Mouse (Mus musculus): ENCODE measurements around the gene Fbxl8. TPM values are rescaled to one million over a fixed set of nuclear protein-coding genes. Genes with fewer than 3 reads are reported as not detected.

The Fbxl8 gene
- polyA plus RNA-seq, 1 experiment from 2014 or later = 0.58 TPM

DNA sequence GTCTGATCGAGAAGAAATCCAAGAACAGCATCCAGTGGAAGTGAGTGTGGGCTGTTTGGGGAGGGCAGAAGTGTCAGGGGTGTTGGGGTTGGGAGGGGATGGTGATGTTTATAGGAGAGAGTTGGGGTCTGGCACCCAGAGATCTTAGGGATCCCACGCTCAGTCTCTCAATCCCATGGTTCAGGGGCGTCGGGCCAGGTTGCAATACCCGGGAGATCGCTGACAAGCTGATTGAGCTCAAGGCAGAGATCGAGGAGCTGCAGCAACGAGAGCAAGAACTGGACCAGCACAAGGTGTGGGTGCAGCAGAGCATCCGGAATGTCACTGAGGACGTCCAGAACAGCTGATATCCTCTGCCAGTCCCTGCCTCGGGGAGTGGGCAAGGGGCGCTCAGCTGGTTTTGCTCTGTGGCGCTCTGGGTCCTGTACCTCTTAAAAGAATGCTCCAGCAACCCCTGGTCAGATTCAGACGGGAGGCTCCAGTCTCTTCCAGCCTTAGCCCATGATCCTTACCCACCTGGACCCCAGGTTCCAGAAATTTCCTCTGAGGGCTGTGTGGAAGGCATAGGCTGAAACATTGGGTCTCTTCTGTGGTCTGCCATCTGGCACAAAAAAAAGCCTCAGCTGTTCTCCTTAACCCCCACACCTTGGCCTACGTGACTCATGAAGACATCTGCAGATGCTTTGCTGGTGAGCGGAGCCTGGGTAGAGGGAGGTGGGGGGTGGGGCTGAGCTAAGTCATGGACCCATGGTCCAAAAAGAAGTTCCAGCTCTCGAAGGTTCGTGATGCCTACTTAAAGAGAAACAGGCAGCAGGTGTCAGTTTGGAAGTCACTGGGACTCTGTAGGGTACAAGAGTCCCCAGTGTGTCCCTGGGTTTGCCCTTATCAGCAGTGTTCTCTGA lies 34.2 kb downstream of the Fbxl8 start:
- peak overlapping the region; percentile 96 for H3K9ac ChIP-seq

GRCm38 (mm10) chr8:105299962-105300361 lies 35.5 kb downstream of the Fbxl8 start:
- WGBS = 93% methylated on average over 8 of the region's 8 CpGs
- Histone ChIP-seq H3K9me3 (replicated peaks) (no peaks in the 10 kb centered on the region), H3K36me3 (ENCODE audit: poor library complexity, severe bottlenecking) (peaks cover 63% of the 10 kb centered on the region)

More for the DNA sequence above, 34.2 kb downstream of the Fbxl8 start:
- H3K4me1 ChIP-seq = peaks cover 25% of the 10 kb centered on the region
- peak overlapping the region; percentile 100 for H3K4me3 ChIP-seq
- peaks cover 50% of the 10 kb centered on the region for H3K36me3 ChIP-seq (ENCODE audit: poor library complexity, severe bottlenecking)
- H3K27ac ChIP-seq = no peak overlapping the region
- 68% methylated on average over 18 of the region's 18 CpGs for WGBS
- no peaks in the 10 kb centered on the region for H3K9me3 ChIP-seq (replicated peaks)
- ATAC-seq = no peak
- H3K27me3 ChIP-seq = no peaks in the 10 kb centered on the region
- peak overlapping the region; percentile 98 for H3K4me2 ChIP-seq

DNA sequence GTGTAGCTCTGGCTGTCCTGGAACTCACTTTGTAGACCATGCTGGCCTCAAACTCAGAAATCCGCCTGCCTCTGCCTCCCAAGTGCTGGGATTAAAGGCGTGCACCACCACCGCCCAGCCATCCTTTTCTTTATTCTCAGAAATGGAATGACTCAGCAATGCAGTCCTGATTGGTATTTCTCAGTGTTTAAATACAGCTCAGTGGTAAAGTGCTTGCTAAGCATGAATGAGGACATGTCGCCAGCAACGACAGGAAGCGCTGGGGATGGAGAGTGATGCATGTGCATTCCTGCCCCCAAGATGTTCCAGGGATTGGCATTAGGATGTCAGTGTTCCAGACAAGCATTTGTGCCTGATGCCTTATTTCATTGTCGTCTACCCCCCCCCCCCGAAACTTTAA lies 38.9 kb downstream of the Fbxl8 start:
- H3K4me2 ChIP-seq = no peak overlapping the region
- 93% methylated on average over 8 of the region's 8 CpGs for WGBS
- no peak overlapping the region for H3K9ac ChIP-seq
- H3K36me3 ChIP-seq (ENCODE audit: poor library complexity, severe bottlenecking) = peaks cover 86% of the 10 kb centered on the region
- H3K9me3 ChIP-seq (replicated peaks) = no peaks in the 10 kb centered on the region
- H3K27ac ChIP-seq = no peak overlapping the region
- peaks cover 29% of the 10 kb centered on the region for H3K4me1 ChIP-seq
- H3K4me3 ChIP-seq = no peak overlapping the region
- no peak for ATAC-seq
- no peaks in the 10 kb centered on the region for H3K27me3 ChIP-seq

More at GRCm38 (mm10) chr8:105299962-105300361, 35.5 kb downstream of the Fbxl8 start:
- Histone ChIP-seq H3K4me2 (no peak overlapping the region), H3K4me1 (peaks cover 29% of the 10 kb centered on the region), H3K27ac (no peak overlapping the region), H3K9ac (no peak overlapping the region), H3K4me3 (no peak overlapping the region), H3K27me3 (no peaks in the 10 kb centered on the region)
- ATAC-seq = no peak

DNA sequence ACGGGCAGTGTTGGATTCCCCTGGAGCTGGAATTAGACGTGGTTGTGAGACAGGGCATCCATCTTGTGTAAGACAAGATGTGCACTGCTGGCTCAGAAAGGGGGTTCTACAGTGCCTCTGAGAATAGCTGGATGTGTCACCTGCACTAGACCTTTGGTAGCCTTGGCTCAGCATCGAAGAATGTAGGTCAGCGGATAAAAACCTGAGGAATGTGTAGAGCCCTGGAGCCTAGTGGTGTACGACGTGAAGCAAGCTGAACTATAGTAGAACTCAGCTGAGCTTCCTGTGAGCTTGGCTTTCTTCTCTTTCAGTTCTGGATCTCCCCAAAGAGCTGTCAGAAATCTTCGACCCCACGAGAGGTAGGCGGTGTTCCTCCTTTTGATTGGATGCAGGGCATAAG lies 39.4 kb downstream of the Fbxl8 start:
- H3K36me3 ChIP-seq (ENCODE audit: poor library complexity, severe bottlenecking) = peaks cover 88% of the 10 kb centered on the region

GRCm38 (mm10) chr8:105304325-105305210 lies 40.1 kb downstream of the Fbxl8 start:
- peaks cover 19% of the 10 kb centered on the region for H3K4me1 ChIP-seq
- H3K4me2 ChIP-seq = no peak overlapping the region
- no peak overlapping the region for H3K4me3 ChIP-seq
- no peaks in the 10 kb centered on the region for H3K27me3 ChIP-seq
- 67% methylated on average over 9 of the region's 9 CpGs for WGBS
- no peaks in the 10 kb centered on the region for H3K9me3 ChIP-seq (replicated peaks)
- H3K36me3 ChIP-seq (ENCODE audit: poor library complexity, severe bottlenecking) = peaks cover 88% of the 10 kb centered on the region
- peak; percentile 22; the same call in 1 of the 2 replicates for ATAC-seq
- H3K27ac ChIP-seq = no peak overlapping the region
- H3K9ac ChIP-seq = no peak overlapping the region

More for the DNA sequence above, 39.4 kb downstream of the Fbxl8 start:
- ATAC-seq = no peak
- no peak overlapping the region for H3K4me2 ChIP-seq
- H3K9me3 ChIP-seq (replicated peaks) = no peaks in the 10 kb centered on the region
- H3K4me1 ChIP-seq = peaks cover 24% of the 10 kb centered on the region
- H3K9ac ChIP-seq = no peak overlapping the region
- H3K27ac ChIP-seq = no peak overlapping the region
- no peak overlapping the region for H3K4me3 ChIP-seq
- H3K27me3 ChIP-seq = no peaks in the 10 kb centered on the region
- 89% methylated on average over 9 of the region's 9 CpGs for WGBS

DNA sequence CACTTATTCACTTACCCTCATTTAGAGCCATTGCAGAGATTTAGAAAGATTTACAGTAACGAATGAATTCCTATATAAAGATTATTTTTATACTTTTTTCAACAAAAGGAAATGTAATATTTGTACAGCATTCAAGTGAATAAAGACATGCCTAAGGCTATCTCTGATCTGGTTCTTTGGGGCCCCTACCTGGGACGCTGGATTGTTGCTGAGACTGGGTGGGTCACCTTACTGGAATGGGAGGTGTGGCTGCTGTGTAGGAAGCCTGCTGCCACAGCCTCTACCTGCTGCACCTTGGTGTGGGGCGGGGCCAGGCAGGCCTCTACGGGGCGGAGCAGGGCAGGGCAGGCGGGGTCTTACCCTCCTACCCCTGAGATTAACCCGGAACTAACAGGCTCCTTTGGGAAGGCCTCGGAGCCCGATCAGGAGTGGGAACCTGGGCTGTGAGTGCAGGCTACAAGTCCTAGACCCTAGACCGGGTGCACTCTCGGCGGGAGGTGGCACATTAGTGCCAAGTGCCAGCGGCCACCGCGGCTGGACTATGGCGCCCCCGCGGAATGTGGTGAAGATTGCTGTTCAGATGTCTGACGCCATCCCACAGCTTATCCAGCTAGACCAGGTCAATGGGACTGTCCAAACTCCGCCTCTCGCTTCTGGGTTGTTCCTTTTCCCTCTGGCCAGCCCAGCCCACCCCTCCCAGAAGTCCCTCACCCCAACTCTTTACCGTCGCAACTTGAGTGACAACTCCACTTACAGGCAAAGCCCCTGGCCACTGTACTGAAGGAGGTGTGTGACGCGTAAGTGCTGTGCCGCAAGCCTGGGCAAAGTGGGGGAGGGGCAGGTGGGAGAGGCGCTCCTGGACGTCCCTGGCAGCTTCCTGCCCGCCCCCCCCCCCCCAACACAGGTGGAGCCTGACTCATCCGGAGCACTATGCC lies 41.0 kb downstream of the Fbxl8 start, which contains the start of gene Elmo3:
Gene Elmo3, plus strand, starts transcription at position 391 of the 935 bp plus-strand sequence.
- WGBS = 9% methylated on average over 29 of the region's 30 CpGs
- peaks cover 87% of the 10 kb centered on the region for H3K36me3 ChIP-seq (ENCODE audit: poor library complexity, severe bottlenecking)
- ATAC-seq = peak; percentile 50
- H3K4me3 ChIP-seq = no peak within 1 kb of the TSS
- H3K9ac ChIP-seq = peak within 1 kb of the TSS; percentile 50
- H3K27me3 ChIP-seq = no peaks in the 10 kb centered on the region
- H3K27ac ChIP-seq = no peak within 1 kb of the TSS
- peak within 1 kb of the TSS; percentile 47 for H3K4me2 ChIP-seq
- H3K9me3 ChIP-seq (replicated peaks) = no peaks in the 10 kb centered on the region
- peaks cover 16% of the 10 kb centered on the region for H3K4me1 ChIP-seq

DNA sequence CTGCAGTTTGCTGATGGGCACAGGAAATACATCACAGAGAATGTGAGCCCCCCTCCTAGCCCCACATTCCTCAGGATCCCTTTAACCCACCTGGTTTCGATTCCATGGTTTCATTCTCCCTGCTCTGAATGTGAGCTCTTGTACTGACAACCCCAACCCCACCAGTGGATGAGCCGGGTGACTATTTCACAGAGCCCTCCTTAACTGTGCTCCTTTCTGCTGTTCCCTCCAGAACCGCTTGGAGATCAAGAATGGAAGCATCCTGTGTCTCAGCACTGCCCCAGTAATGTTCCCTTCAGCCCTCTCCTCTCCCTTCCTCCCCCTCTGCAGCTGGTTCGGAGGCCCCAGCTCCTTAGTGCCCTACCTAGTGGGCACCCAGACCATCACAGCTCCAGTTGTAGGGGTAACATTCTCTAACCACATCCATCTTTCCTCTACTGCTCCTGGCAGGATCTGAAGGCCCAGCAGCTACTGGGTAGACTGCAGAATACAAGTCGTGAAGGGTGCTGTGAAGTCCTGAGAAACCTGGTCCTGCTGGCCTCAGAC lies 41.8 kb downstream of the Fbxl8 start:
- Histone ChIP-seq H3K36me3 (ENCODE audit: poor library complexity, severe bottlenecking) (peaks cover 81% of the 10 kb centered on the region), H3K27me3 (no peaks in the 10 kb centered on the region), H3K27ac (no peak overlapping the region), H3K9me3 (replicated peaks) (no peaks in the 10 kb centered on the region), H3K4me1 (peaks cover 16% of the 10 kb centered on the region), H3K4me3 (no peak overlapping the region), H3K9ac (peak overlapping the region; percentile 50; the same call in 1 of the 2 replicates), H3K4me2 (peak overlapping the region; percentile 47)
- peak; percentile 19 for ATAC-seq
- 62% methylated on average over 5 of the region's 5 CpGs for WGBS

- 94% methylated on average over 13 of the region's 13 CpGs for WGBS
- no peak for ATAC-seq
These were observed 43.2 kb downstream of the Fbxl8 start for GRCm38 (mm10) chr8:105307670-105308069.

DNA sequence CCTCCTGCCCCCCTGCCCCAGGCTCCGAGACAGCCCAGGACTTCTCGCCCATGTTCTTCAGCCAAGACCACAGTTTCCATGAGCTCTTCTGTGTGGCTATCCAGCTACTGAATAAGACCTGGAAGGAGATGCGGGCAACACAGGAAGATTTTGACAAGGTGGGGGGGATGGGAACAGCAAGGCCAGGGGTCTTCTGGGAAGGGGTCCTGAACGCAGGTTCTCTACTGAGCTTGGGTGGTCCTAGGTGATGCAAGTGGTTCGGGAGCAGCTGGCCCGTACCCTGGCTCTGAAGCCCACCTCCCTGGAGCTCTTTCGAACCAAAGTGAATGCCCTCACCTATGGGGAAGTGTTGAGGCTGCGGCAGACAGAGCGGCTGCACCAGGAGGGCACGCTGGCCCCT lies 44.0 kb downstream of the Fbxl8 start:
- H3K36me3 ChIP-seq (ENCODE audit: poor library complexity, severe bottlenecking) = peaks cover 81% of the 10 kb centered on the region
- H3K4me2 ChIP-seq = no peak overlapping the region
- no peak overlapping the region for H3K27ac ChIP-seq
- no peak overlapping the region for H3K9ac ChIP-seq
- H3K9me3 ChIP-seq (replicated peaks) = no peaks in the 10 kb centered on the region
- 95% methylated on average over 10 of the region's 10 CpGs for WGBS
- ATAC-seq = no peak
- H3K4me3 ChIP-seq = no peak overlapping the region
- no peaks in the 10 kb centered on the region for H3K27me3 ChIP-seq
- H3K4me1 ChIP-seq = peaks cover 16% of the 10 kb centered on the region

More at GRCm38 (mm10) chr8:105307670-105308069, 43.2 kb downstream of the Fbxl8 start:
- H3K4me3 ChIP-seq = no peak overlapping the region
- H3K9me3 ChIP-seq (replicated peaks) = no peaks in the 10 kb centered on the region
- H3K27me3 ChIP-seq = no peaks in the 10 kb centered on the region
- H3K4me2 ChIP-seq = no peak overlapping the region
- H3K4me1 ChIP-seq = peaks cover 16% of the 10 kb centered on the region
- H3K9ac ChIP-seq = no peak overlapping the region
- no peak overlapping the region for H3K27ac ChIP-seq
- H3K36me3 ChIP-seq (ENCODE audit: poor library complexity, severe bottlenecking) = peaks cover 81% of the 10 kb centered on the region

- WGBS = 86% methylated on average over 15 of the region's 15 CpGs
- no peak for ATAC-seq
- H3K36me3 ChIP-seq (ENCODE audit: poor library complexity, severe bottlenecking) = peaks cover 81% of the 10 kb centered on the region
These were observed 44.8 kb downstream of the Fbxl8 start for GRCm38 (mm10) chr8:105309142-105309847.

More at GRCm38 (mm10) chr8:105309142-105309847, 44.8 kb downstream of the Fbxl8 start:
- H3K9ac ChIP-seq = no peak overlapping the region
- H3K4me3 ChIP-seq = no peak overlapping the region
- H3K9me3 ChIP-seq (replicated peaks) = no peaks in the 10 kb centered on the region
- H3K27ac ChIP-seq = no peak overlapping the region
- no peak overlapping the region for H3K4me2 ChIP-seq
- peaks cover 16% of the 10 kb centered on the region for H3K4me1 ChIP-seq
- no peaks in the 10 kb centered on the region for H3K27me3 ChIP-seq

Measured in forebrain, embryonic 13.5 days (tissue).